Mouse (Mus musculus) brain, embryonic 14.5 days (tissue): Measurements from ENCODE around the gene Sgtb.

Source experiments
- CTCF ChIP-seq: fragments of 200-500 bp; IDR thresholded peaks from 2 replicates; pipeline ENCODE4 v1.5.1; 2012; ENCODE audit warnings: inconsistent platforms, mild to moderate bottlenecking, moderate library complexity, borderline replicate concordance; ENCODE audit not compliant: insufficient read depth, insufficient read length; ENCODE audit errors: extremely low read depth
- POLR2A ChIP-seq: fragments of 200-500 bp; IDR thresholded peaks from 2 replicates; pipeline ENCODE4 v1.6.1; 2012; ENCODE audit warnings: mild to moderate bottlenecking, inconsistent platforms, borderline replicate concordance; ENCODE audit not compliant: poor library complexity, insufficient read depth, insufficient read length, severe bottlenecking; ENCODE audit errors: extremely low read depth

GRCm38 (mm10) chr13:104139369-104140209 lies 30.0 kb downstream of the Sgtb start:
- TF ChIP-seq POLR2A, result no peak
- TF ChIP-seq CTCF, result peak; percentile 84
